Mouse (Mus musculus) forelimb bud, embryonic 11.5 days (tissue): ENCODE data around the gene Plin2.
"Not testable (repeated sequence)": the region's sequence is repeated elsewhere in the genome, so short reads cannot be mapped to it uniquely, and the experiment has no call there.

Source experiments
- DNase-seq: peaks from one replicate; pipeline ENCODE4 v3.0.0-alpha.2; 2012; ENCODE audit warnings: low read depth, low spot score

Gene Plin2

GRCm38 (mm10) chr4:86683746-86684145 is 13.9 kb upstream of the Plin2 start:
- DNase-seq = no peak

DNA sequence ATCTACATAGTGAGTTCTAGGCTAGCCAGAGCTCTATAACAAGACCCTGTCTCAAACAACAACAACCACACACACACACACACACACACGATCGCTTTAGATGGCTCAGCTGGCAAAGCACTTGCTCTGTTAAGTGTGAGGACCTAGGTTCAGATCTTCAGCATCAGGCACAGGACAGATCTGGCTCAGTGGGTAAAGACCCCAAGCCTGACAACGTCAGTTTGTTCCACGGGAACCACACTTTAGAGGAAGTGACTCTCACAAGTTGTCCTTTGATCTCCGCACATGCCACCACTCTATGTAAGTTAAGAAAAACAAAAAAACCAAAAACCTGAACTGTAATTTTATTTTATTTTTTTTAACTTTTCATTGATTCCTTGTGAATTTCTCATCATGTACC is 13.4 kb upstream of the Plin2 start:
- no peak for DNase-seq

DNA sequence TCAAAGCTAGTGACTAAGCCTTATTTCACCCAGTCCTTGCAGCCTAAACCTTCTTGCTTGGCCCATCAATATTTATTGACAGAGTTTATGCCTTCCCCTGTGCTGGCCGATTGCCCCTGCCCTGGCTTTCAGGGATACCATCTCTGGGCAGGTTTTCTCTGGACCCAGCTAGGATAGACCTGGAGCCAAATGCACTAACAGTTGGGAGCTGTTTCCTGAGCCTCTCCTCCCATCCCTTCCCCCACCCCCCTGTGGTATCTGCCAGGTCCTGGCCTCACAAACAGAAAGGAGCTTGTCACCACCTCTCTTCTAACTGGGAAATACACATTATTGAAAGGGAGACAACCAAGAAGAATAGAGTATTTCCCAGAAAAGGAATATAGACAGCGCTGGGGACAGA is 12.0 kb upstream of the Plin2 start:
- no peak for DNase-seq

GRCm38 (mm10) chr4:86681421-86681820 is 11.6 kb upstream of the Plin2 start:
- DNase-seq = no peak

DNA sequence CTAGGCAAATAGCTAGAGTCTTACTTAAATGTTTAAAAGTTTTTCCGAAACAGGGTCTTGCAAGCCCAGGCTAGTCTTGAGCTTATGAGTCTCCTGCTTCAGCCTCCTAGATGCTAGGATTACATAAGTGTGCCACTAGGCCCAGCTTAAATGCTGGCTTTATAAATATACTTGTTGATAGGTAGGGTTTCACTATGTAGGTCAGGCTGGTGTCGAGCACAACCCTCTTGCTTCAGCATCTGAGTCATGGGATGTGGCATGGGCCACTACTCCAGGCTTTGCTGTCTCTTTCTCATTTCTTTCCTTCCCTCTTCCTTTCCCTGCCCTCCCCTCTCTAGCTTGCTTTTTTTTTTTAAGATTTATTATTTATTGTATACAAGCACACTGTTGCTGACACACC is 9.8 kb upstream of the Plin2 start:
- DNase-seq = no peak

DNA sequence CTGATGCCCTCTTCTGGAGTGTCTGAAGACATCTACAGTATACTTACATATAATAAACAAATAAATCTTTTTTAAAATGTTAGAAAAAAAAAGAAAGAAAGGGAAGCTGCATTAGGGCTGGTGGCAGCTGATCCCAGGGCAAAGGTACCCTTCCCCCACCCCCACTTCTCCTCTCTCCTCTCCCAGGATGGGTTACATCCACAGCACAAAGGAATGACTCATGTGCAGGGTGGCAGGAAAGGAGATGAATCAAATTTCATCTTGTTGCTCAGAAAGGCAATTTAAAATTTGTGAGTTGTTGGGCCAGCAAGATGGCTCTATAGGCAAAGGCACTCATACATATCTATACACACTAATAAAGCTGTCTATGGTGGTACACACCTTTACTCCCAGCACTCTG is 6.9 kb upstream of the Plin2 start:
- DNase-seq = no peak

DNA sequence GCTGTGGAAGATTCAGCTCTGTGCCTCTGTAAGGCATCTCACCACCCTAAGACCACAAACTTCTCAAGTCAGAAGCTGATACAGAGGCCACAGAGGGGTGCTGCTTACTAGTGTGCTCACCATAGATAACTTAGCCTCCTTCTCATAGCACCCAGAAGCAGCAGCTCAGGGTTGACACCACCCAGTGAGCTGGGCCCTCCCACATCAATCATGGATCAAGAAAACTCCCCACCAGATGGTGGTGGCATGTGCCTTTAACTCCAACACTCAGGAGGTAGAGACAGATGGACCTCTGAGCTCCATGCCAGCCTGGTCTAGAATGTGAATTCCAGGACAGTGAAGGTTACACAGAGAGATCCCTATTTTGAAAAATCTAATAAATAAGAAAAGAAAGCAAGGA is 4.9 kb upstream of the Plin2 start:
- DNase-seq = not testable (repeated sequence)

GRCm38 (mm10) chr4:86674150-86674549 is 4.3 kb upstream of the Plin2 start:
- not testable (repeated sequence) for DNase-seq

DNA sequence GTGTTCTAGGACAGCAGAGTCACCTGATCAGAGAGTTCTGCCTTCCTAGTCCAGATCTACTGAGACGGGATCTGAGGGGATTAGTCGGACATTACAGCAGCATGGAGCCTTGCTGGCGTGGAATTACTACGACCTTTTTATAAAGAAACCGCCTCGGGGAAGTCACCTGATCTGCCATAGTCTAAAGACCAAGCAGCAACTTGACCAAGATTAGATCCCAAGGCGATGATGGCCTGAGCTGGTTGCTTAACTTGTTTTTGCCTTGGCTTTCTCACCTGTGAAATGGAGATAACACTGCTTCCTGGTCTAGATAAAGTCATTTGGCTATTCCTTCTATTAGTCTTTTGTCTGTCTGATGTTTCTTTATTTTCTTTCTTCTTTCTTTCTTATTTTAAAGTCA is 2.6 kb upstream of the Plin2 start:
- no peak for DNase-seq

GRCm38 (mm10) chr4:86671803-86672202 is 1.9 kb upstream of the Plin2 start:
- DNase-seq = no peak

- DNase-seq = no peak
Observed at GRCm38 (mm10) chr4:86670582-86671306, 884 bp upstream of the Plin2 start.

DNA sequence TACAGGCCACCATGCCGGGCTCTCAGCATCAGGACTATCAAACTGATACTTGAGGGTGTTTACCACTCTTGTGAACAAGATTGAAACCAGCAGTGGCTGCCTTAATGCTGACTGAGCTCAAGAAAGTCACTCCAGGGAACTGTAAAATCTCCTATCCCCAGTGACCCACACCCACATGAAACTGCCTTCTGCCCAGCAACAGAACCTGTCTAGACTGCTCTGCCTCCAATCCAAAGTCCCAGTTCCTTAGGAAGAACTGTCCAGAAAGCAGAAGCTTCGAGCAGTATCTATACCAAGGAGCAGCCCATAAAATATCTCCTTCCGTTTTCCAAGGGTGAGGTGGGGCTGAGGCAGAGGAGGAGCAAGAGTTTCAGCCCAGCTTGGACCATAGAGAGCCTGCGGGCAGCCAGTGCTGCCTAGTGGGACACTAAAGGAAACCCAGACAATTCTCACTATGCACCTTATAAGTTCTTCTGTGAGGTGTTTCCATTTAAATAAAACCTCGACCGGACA is 563 bp downstream of the Plin2 start:
- not testable (repeated sequence) for DNase-seq

DNA sequence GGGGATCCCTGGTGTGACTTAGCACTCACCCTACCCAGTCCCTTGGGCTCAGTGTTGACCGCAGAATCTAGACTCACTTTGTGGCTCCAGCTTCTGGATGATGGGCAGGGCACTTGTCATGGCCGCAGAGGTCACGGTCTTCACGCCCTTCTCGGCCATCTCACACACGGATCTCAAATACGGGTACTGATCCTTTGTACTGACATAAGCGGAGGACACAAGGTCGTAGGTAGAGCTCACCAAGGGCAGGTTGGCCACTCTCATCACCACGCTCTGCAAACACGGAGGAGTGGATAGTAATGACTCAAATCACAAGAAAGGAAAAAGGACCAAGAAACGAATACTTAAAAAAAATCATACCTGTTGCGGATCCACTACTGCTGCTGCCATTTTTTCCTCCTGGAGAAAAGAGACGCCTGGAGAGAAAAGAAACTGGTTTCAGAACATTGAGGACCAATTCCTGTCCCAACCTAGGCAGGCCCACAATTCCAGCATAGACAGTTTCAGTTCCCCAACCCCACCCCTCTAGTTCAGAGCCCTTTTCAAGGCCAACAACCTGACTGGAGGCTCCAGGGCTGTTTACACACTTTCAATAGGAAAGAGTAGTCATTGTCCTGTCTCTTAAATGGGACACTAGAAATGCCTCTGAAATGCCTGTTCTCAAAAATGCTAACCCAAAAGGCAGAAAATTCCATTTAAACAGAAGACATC is 1.4 kb downstream of the Plin2 start:
- no peak for DNase-seq

GRCm38 (mm10) chr4:86665596-86665995 is 4.3 kb downstream of the Plin2 start:
- no peak for DNase-seq

DNA sequence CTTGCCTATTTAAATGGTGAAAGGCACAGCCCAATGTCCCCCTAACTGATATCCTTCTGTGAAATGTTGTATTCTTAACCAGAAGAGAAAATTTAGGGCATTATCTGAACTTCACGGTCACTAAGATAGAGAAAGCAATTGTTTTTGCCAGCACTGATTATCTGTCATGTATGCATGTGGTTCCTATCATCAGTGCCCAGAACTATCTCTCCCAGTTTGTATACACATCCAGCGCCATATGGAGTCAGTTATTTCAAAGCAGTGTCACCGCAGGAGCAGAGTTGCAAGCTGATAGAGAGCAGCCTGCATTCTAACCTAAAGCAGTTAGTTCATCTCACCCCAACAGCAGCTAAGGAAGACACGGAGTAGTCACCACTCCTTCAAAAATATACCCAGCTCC is 5.9 kb downstream of the Plin2 start:
- DNase-seq = no peak

GRCm38 (mm10) chr4:86657176-86657575 is 12.7 kb downstream of the Plin2 start:
- no peak for DNase-seq

DNA sequence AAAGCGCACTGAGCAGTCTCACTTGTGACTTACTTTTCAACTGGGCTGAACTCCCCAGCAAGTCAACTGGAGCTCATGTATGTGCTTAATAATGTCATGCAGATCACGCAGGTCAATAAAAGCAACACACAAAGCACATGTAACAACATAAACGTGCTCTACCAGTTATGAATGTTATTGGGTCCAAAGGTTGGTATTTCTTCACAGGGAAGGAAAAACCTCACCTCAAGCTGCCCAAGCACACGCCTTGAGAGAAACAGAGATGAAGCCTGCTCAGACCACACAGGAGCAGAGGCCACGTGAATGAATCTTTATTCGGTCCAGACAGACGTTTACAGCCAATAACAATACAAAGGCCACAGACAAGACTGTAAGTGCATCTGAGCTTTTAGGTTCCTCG is 13.4 kb downstream of the Plin2 start:
- DNase-seq = not testable (repeated sequence)

DNA sequence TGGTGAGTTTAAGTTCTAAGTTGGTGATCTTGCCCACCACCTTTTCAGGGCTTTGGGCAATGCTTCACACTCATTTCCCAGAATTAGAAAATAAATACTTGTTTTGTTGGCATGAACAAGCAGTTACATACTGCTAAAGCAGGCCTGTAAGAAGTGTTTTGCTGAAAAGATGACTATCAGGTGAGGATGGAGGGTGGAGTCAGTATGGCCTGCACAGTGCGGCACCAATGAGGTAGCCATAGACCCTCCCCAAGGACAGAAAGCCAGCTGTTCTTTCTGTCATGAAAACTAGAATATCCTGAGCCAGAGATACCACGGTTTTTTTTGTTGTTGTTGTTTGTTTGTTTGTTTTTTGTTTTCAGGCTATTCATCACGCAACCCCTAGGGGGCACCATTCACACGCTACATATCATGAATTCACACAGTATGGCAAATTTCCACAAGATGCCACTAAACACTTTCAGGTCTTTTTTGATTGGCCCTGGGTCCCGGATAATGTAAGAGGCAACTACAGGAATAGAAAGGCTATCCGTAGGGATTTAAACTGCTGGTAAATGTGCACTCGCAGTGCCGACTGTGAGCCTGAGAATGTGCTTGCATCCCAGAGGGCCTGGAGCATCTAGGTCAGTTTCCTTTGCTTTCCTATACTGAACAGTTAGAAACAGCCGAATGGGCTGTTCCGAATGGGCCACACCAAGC is 18.0 kb downstream of the Plin2 start:
- no peak for DNase-seq

DNA sequence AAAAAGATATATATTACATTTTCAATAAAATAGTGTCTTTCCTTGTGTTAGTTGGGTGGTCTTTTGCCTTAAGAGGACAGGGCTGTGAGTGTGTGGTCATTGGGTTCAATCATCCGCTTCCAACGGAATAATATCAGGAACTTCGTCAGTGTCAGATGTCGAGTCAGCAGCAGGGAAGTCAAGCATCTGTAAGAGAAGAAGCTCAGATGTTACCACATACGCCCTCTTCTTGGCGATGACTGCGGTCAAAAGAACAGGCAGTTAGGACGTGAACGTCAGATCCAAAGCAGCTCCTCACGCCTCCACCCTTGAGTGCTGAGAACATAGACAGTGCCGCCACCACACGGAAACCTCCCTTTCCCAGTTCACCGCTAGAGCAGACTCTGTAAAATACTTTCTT is 21.5 kb downstream of the Plin2 start:
- DNase-seq = not testable (repeated sequence)

- not testable (repeated sequence) for DNase-seq
Observed at GRCm38 (mm10) chr4:86637561-86637960, 32.3 kb downstream of the Plin2 start.

GRCm38 (mm10) chr4:86634873-86635272 is 35.0 kb downstream of the Plin2 start:
- DNase-seq = not testable (repeated sequence)

GRCm38 (mm10) chr4:86634312-86634711 is 35.5 kb downstream of the Plin2 start:
- DNase-seq = not testable (repeated sequence)
